Mouse (Mus musculus): ENCODE measurements around the gene Anxa5.

Anxa5 gene

DNA sequence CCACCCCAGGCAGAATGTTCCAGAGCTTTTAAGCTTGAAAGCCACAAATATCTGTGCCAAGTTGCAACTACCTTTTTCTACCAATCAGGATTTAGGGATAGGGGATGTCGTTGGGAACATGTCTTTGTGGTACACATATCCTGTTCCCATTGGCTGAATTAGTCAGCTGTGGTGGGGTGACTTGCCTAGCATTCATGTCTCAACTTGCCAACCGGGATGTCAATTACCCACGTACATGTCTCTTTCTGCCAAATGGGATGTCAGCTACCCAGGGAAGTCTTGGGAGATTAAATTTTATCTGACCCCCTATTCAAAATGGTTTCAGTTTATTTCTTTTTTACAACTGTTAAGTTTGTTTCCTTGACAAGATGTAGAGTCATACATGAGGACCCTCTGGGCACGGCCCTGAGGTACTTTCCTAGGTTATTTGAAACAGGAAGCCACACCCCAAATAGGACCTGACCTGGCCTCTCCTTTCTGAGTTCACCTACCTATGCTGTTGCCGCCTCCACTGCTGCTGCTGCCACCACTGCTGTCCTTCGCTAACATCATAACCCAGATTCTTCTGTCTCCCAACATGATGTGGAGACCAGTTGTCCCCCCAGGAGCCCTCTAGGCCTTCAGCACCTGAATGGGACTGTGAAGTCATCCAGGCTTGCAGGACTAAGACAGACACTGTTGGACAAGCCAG lies 13.3 kb upstream of the Anxa5 start:
- DNase-seq (ENCODE audit: low read depth, low spot score) = no peak

DNA sequence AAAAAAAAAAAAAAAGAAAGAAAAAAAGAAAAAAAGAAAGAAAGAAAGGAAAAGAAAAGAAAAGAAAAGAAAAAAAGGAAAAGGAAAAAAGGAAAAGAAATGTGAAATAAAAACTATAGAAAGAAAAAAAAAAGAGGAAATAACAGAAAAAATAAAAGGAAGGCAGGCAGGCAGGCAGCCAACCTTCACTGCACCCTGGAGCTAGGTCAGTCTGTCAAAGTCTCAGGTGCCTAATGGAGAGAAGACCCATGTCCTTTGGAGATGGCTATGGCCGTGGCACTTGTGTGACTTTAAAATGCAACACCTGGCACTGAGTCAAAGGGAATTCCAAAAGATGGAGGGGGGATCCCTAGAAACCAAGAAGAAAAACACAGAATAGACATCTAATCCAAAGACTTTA lies 12.7 kb upstream of the Anxa5 start:
- no peak for DNase-seq (ENCODE audit: low read depth, low spot score)

DNA sequence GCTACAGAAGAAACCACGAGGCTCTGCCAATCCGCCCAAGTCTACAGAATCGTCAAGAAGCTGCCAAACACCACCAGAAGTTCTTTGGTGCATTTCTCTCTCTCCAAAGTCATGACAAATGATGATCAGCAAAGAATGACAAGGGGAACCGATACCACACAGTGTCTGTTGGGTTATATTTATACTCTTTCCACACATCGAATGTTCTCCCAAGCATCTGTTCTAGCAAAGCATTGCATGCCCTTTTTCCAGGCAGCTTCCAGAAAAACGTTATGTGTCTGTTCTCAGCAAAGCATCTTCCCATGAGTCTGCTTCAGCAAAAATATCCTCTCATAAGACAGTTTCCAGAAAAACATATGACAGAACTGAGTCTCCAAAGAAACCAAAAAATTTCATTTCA lies 11.2 kb upstream of the Anxa5 start:
- DNase-seq (ENCODE audit: low read depth, low spot score) = no peak

DNA sequence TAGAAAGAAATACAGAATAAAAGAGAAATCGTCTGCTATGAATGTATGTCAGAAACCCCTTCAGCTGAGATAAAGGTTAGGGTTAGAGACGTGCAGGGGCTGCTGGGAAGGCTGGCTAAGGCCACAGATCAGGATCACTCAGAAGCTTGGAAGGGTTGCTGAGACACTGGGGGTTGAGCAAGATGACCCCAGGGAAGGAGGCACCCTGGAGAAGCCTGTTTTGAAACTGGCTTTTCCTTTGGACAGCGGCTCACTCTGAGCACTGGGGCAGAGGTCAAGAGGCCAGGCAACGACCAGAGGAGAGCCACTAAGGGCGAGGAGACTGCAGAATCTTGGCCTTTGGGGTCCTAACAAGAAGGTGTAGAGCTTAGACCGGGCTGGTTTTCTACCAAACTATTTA lies 10.5 kb upstream of the Anxa5 start:
- no peak for DNase-seq (ENCODE audit: low read depth, low spot score)

DNA sequence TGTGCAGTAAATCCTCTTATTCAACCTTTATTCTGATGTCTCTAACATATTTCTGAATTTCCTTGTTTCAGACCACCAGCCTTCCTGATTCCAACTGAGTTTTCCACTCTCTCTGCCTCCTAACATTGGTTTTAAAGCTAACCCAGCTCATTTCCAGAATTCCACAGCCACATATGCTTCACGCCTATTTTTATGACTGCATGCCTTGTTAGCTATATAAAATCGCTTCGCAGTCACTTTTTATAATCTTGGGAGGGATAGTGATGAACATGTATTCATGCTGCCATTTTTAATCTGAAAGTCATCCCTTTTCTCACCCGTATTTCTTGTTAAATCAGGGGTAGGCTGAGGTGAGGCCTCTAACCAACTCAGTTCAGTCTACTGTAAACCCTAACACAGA lies 8.6 kb upstream of the Anxa5 start:
- DNase-seq (ENCODE audit: low read depth, low spot score) = no peak

DNA sequence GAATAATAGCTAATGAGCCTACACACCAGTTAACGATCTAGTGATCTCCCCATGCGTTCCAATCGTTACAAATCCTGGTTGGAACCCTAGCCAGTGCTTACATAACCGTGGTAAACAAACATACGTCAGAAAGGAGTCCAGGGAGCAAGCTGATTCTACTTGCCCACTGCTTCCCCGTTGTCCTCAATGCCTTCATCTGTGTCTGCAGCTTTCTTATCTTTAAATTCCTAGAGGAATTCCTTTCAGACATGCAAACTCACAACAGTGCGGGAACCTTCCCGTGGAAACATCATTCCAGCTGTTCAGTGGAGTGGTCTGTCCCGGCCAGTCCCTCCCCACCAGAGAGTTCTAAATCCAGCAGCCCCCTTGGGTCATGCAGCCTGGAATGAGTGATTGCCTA lies 7.2 kb upstream of the Anxa5 start:
- no peak for DNase-seq (ENCODE audit: low read depth, low spot score)

DNA sequence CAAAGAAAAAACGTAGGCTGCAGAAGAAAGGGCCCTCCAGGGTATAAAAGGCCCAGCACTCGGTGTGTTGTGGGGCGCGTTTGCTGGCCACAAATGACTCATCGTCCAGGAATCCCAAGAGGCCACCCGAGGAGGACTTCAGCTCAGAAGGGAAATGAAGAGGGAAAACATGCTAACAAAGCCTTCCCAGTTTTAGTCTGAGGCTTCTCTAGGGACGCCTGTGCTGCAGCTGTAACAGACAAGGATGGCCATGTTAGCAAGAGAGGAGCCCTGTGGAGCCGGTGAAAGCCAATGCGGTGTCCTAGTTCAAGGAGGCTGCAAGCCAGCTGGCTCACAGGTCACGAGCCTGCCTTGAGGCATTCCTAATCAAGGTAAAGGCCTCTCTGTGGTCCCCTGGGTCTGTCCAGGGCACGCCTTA lies 6.1 kb upstream of the Anxa5 start:
- no peak for DNase-seq (ENCODE audit: low read depth, low spot score)

DNA sequence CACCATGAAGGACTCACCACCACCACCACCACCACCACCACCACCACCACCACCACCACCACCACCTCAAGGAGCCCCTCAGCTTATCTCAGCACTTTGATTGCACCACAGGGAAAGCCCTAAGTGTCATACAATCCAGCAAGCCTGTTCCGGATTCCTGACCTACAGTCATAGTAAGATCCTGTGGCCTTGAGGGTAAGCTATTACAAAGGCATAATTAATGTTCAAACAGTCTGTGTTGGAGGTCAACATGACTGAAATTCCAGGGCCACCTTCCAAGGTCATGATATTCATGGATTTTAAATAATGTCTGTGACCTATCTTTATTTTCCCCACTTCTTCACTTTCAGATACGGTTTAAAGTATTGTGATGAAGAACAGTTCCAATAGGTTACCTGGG lies 4.8 kb upstream of the Anxa5 start:
- no peak for DNase-seq (ENCODE audit: low read depth, low spot score)

DNA sequence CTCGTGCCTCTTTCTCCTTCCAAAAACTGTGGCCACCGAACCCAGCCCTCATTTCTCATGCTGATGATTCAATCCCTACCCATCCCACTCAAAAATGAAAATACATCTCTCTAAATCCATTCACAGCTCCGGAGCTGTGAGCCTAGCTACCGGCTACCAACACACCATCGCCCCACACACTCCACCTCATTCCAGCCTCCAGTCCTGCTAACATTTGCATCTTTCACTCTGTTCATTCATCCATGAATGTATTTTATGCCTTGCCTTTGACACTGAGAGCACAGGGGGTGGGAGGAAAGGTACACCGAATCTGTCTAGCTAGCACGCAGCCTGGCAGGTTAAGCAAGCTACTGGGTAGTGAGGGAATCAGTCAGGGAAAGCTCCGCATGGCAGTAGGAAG lies 3.1 kb upstream of the Anxa5 start:
- DNase-seq (ENCODE audit: low read depth, low spot score) = no peak

DNA sequence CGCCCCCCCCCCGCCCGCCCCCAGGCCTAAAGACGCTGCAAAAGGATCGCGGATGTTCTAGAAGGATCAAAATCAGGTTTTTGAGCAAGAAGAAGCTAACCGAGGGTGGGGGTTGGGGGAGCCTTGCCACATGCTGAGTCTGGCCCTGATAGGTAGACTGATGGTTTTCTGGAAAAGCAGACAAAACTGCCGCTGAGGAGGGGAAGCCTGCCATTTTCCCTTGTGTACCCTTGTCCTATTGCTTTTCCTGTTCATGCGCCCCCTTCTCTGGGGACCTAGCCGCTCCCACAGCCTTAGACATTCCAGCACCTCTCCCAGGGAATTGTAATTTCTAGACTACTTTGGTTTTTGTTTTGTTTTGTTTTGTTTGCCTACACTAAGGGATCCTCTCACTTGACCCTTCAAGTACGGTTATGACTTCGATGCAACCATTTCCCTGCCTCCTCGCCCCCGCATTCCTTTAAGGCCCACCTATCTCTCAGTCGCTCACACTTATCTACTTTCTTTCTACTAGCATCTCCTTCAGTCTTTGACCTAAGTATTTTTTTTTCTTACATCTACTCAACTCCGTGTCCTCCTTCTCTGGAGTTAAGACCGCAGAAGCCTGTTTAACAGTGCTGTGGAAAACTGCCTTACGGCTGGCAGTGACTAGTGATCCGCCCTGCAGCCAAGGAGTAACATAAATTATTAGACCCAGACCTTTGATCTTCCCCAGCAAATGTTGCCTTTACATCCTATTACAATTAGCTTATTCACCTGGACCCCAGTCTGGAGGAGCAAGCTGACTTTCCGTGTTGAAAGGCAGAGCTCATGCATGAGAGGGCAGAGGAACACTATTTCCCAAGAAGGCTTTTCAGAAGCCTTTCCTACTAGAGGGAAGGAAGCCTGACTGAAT lies 814 bp upstream of the Anxa5 start:
- DNase-seq (ENCODE audit: low read depth, low spot score) = no peak

DNA sequence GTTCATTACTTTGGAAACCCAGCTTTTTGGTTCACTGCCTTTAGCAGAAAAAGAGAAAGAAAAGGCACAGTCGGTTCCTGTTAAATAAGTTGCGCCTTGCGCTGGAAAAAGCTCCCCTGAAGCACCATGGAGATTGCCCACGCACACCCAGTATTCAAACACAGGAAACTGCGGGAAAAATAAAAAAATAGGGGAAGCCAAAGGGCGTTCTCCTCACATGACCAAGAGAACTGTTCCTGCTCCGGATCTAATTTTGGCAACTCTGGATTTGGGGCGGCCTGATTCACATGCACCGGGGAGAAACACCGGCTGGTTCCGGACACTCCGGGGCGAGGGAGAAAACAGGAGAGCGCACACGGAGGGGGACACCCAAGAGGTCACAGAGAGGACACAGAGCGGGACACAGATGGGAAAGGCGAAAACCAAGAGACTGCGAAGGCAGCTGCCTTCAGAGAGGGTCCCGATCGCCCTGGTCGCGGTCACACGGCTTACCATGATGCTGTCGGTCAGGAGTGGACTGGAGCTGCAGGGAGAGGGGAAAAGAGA lies 683 bp downstream of the Anxa5 start:
- peak; percentile 54 for DNase-seq (ENCODE audit: low read depth, low spot score)

DNA sequence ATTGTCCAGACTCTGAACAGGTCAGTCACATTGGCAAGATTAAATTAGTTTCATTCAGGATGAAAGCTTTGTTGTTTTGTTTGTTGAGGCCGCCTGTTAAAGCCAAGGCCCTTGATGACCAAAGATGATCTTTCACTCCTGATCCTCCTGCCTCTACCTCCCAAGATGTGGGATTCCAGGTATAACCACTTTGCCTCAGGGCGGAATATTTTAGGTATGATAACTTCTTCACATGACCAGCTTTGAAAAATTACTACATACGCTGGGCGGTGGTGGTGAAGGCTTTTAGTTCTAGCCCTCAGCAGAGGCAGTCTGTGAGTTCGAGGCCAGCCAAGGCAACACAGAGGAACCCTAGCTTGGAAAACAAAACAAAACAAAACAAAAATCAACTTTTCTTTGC lies 1.3 kb downstream of the Anxa5 start:
- DNase-seq (ENCODE audit: low read depth, low spot score) = peak; percentile 10

DNA sequence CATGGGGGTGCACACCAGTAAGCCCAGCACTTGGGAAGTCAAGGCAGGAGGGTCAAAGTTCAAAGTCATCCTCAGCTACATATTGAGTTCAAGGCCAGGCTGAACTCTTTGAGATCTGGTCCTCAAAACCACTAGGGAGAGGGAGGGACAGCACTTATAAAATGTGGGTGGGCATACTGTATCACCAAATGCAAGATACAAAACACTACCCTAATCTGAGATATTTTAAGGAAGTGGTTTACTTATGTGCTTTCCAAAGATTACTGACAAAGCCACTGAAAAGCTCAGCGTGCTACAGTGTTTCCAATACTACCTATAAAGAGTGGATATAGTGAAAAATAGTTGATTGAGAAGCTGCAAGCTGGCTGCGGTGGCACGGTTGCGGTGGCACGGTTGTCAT lies 2.5 kb downstream of the Anxa5 start:
- no peak for DNase-seq (ENCODE audit: low read depth, low spot score)

DNA sequence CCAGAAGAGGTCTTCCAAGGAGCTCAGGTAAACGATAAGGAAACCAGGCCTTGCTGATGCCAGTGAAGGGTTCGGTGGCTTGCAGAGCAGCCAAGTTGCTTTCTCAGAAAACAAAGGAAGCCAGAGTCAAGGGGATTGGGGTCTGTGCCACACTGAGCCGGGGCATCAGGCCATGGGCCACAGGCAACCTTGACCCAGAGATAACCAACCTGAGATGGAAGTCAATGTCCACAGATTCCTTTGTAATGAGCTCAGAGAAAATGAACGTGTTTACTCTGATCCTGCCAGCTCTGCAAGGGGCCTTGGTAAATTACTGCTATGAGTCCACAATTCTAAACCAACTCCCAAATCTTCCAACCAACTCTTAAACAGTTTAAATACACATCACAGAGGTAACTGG lies 3.8 kb downstream of the Anxa5 start:
- DNase-seq (ENCODE audit: low read depth, low spot score) = no peak

DNA sequence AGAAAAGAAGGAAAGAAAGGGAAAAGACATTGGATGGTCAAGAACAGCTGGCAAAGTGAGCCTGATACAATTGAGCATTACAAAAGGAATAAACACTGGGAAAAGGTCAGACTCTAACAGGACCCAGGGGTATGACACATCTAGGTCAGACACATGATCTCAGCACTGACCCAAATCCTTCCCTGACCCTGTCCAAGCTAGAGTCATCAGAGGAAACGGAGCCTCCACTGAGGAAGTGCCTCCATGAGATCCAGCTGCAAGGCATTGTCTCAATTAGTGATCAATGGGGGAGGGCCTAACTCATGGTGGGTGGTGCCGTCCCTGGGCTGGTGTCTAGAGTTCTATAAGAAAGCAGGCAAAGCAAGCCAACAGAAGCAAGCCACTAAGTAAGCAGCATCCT lies 6.8 kb downstream of the Anxa5 start:
- no peak for DNase-seq (ENCODE audit: low read depth, low spot score)

DNA sequence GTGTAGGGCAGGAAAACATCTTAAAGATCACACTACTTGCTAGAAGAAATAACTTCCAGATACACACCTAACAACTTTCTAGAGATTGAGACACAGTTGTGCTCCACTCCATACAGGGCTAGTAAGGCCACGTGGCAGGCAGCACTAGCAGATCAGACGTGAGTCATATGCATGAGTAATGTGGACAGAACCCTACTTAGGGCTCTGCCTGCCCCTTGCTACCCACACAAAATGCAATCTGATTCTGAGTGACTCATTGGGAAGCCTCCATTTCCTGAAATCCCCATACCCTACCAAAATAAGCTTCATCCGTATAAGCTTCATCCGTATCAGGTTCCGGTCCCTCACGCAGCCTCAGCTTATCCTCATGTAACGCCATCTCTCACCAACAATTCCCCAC lies 8.1 kb downstream of the Anxa5 start:
- DNase-seq (ENCODE audit: low read depth, low spot score) = no peak

DNA sequence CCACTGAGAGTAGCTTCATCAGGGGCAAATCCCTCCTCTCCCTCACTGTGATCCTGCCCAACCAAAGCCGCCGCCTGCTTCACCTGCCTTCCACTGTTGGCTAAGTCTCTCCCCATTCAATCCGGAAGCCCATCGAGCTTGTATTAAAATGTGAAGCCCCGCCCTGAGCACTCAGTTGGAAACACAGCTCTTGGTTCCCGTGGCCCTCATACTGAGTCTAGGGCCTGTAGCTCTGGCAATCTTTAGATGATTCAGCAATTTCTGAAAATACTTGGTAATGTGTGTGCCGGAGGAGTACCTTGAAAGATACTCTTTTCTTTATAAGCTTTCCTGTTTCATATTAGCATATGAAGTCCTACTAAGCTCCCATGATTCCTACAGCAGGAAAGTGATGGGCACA lies 10.2 kb downstream of the Anxa5 start:
- DNase-seq (ENCODE audit: low read depth, low spot score) = no peak

DNA sequence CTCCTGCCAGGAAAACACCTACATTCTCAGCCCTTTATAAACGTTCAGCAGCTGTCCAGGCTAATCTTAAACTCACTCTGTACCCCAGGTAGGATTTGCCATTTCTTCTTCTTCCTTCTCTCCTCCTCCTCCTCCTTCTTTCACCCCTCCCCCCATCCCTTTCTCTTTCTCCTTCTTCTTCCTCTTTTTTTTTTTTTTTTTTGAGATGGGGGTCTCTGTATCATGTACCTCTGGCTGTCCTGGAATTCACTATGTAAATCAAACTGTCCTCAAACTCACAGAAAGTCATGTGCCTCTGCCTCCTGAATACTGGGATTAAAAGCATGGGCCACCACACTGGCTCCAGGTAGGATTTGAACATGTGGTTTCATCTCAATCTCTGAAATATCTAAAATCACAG lies 13.3 kb downstream of the Anxa5 start:
- DNase-seq (ENCODE audit: low read depth, low spot score) = no peak

DNA sequence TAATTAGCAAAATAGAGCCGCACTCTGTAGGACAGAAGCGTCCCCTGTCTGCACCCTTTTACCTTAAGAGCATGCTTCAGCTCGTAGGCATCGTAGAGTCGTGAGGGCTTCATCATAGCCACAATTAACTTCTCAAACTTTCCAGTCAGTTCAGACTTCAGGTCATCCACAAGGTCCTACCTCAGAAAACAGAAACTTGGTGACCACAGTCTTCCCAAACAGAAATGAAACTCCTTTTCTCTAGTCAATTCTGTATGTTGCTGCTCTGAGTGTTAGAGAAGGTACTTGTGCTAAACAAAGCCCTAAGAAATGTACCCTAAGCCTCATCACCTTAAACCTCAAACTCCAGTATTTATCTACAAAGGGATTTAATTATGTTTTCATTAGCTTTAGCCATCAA lies 13.9 kb downstream of the Anxa5 start:
- no peak for DNase-seq (ENCODE audit: low read depth, low spot score)

DNA sequence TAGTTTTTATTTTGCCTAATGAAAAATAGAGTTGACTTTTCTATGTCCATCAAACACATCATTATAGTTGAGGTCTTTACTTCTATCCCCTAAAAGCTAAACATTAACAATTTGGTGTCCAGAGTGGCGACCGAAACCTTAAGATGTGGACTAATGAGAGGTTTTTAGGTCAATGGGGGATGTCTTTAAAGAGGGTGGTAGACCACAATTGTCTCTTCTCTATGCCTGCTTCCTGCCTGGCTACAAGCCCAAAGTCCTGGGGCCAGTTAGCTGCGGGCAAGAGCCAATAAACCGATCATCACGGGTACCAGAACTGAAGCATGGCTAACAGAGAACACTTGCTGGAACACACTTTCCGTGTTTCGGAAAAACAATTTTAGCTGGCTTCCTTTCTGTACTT lies 15.0 kb downstream of the Anxa5 start:
- no peak for DNase-seq (ENCODE audit: low read depth, low spot score)

DNA sequence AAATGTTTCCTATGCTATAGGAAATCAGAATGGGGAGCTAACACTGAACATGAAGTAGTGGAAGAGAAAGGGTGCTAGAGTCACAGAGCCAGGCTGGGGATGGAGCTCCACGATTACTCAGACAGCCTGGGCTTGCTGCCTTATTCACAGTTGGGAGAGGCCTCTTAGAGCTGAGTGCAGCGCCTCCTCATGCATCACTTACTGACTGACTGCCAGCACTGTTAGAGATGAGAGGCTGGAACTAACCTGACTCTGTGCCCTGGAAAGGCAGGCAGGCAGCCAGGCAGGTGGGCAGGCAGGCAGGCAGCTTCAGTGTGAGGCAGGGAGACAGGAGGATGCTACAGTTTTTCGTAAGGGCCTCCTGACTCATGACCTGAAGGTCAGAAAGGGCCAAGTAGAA lies 20.1 kb downstream of the Anxa5 start:
- no peak for DNase-seq (ENCODE audit: low read depth, low spot score)

DNA sequence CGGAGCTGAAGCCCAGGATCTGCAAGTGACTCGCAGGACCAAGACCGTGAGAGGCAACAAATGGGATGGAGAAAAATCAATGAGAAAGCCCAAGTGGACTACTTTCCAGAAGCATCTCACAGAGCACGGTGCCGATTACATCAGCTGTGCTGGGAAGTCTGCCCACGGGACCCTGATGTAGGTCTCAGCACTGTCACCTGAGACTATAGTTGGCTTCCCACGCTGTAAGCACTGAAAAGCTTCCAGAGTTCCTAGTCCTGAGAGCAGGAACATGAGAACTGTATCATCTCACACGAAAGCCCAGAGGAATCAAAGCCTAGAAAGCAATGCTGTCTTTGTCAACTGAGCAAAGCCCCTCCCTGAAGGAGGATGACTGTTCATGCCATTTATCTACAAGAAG lies 20.6 kb downstream of the Anxa5 start:
- DNase-seq (ENCODE audit: low read depth, low spot score) = no peak

DNA sequence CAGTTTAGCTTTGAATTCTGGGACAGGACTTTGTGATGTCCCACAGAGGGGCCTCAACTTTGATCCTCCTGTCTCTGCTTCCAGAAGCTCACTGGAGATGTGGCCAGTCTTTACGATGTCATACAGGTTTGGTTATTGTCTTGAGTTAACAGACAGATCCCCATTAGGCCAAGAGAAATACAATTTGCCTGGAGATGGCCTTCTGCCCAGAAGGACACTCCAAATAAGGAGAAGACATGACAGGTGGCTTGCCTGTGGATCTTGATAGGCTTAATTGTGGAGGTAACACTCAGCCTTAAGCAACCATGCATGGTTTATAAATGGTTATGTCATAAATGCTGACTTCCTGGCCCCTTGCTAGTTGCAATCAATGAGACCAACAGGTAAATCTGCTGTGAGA lies 23.2 kb downstream of the Anxa5 start:
- DNase-seq (ENCODE audit: low read depth, low spot score) = no peak

Measured in CD4-positive helper T cell, adult 2 months (primary cell).